ENCODE assay signal across 8 mouse cellular contexts in genomic region chr2:140395744-140396231, GRCm38 (mm10). TPM values are rescaled to one million over a fixed set of nuclear protein-coding genes. Genes with fewer than 3 reads are reported as not detected.
DNase-seq lines count a peak whose midpoint lies in the region; ATAC-seq lines count a peak whose summit lies in the region.

No protein-coding gene starts in this region.

- peak overlapping the region; percentile 84 for H3K4me2 ChIP-seq in hindbrain, embryonic 12.5 days (replicated peaks)

- peak overlapping the region; percentile 80 for H3K9ac ChIP-seq in hindbrain, embryonic 12.5 days

- H3K36me3 ChIP-seq in hindbrain, embryonic 12.5 days = no peaks in the 10 kb centered on the region

- peaks cover 6% of the 10 kb centered on the region; the same call in 1 of the 2 replicates for H3K4me1 ChIP-seq in hindbrain, embryonic 12.5 days

- H3K4me3 ChIP-seq in hindbrain, embryonic 12.5 days = peak overlapping the region; percentile 87

- no peaks in the 10 kb centered on the region for H3K9me3 ChIP-seq in hindbrain, embryonic 12.5 days (replicated peaks)

- no peaks in the 10 kb centered on the region; the same call in 1 of the 2 replicates for H3K27me3 ChIP-seq in hindbrain, embryonic 12.5 days

- peak overlapping the region; percentile 85 for H3K27ac ChIP-seq in hindbrain, embryonic 12.5 days

- peak; percentile 4 for DNase-seq in T-cell, adult 2 months (ENCODE audit: low spot score)
- DNase-seq in cerebellum, adult 18-20 months = peak; percentile 60 to 79
- DNase-seq in frontal cortex, adult 2 months (ENCODE audit: extremely low spot score in 1 of 2, low spot score in 1 of 2) = peak; percentile 4 to 11
- peak; percentile 7 to 26 for DNase-seq in layer of hippocampus, postnatal 25 days (ENCODE audit: extremely low spot score in 1 of 2, low spot score in 1 of 2)
- DNase-seq in lung, postnatal 10 days = peak; percentile 16
- peak; percentile 31 to 36 for DNase-seq in right cerebral cortex, adult 2 months (ENCODE audit: low spot score in 2 of 2)
- DNase-seq in c-Kit-positive CD71-positive TER-119-positive erythroid progenitor cells, embryonic 14.5 days (ENCODE audit: low spot score) = no peak

- ATAC-seq in hindbrain, embryonic 12.5 days (ENCODE audit: low FRiP score) = peak; percentile 84

- WGBS in hindbrain, embryonic 12.5 days = 1% methylated on average over 40 of the region's 58 CpGs

RNA-seq across cellular contexts. Expression of gene Macrod2, which starts 0.7 kb away (rescaled TPM):
- polyA plus RNA-seq in frontal cortex, adult 2 months (2012; rRNA removed) = 24.2 and 25.6 TPM in 2 replicates
- polyA plus RNA-seq in hindbrain, embryonic 12.5 days (2016; fragmentation: Nextera tagmentation; extraction: Ambion mirVana) = 59.2 and 60.2 TPM in 2 replicates
- total RNA-seq in layer of hippocampus, postnatal 25 days (2021) = 10 to 100 TPM; 47.1 to 47.2 TPM

RNA-seq across cellular contexts. Expression of gene Sel1l2, which starts 6.3 kb away (rescaled TPM):
- polyA plus RNA-seq in frontal cortex, adult 2 months (2012; rRNA removed) = not detected in 2 replicates
- polyA plus RNA-seq in hindbrain, embryonic 12.5 days (2016; fragmentation: Nextera tagmentation; extraction: Ambion mirVana) = not detected in 2 replicates
- not detected for total RNA-seq in layer of hippocampus, postnatal 25 days (2021)
